Mouse (Mus musculus) liver, embryonic 14.5 days (tissue): ENCODE results near the gene Glp2r.

Experiments used
- CTCF ChIP-seq: IDR thresholded peaks from 2 replicates; pipeline ENCODE4 v1.5.1; 2016; ENCODE audit warnings: antibody characterized with exemption, low read depth, control low read depth
- EP300 ChIP-seq: IDR thresholded peaks from 2 replicates; pipeline ENCODE4 v1.6.1; 2016; ENCODE audit warnings: antibody characterized with exemption, low read depth

GRCm38 (mm10) chr11:67642835-67643234 lies 128.1 kb downstream of the Glp2r start:
- TF ChIP-seq CTCF (no peak), EP300 (no peak)
